Mouse (Mus musculus): ENCODE results near the gene Srpk2. TPM values are rescaled to one million over a fixed set of nuclear protein-coding genes. Genes with fewer than 3 reads are reported as not detected.

Srpk2 gene
- polyA plus RNA-seq, 1 experiment: 22.8 TPM

DNA sequence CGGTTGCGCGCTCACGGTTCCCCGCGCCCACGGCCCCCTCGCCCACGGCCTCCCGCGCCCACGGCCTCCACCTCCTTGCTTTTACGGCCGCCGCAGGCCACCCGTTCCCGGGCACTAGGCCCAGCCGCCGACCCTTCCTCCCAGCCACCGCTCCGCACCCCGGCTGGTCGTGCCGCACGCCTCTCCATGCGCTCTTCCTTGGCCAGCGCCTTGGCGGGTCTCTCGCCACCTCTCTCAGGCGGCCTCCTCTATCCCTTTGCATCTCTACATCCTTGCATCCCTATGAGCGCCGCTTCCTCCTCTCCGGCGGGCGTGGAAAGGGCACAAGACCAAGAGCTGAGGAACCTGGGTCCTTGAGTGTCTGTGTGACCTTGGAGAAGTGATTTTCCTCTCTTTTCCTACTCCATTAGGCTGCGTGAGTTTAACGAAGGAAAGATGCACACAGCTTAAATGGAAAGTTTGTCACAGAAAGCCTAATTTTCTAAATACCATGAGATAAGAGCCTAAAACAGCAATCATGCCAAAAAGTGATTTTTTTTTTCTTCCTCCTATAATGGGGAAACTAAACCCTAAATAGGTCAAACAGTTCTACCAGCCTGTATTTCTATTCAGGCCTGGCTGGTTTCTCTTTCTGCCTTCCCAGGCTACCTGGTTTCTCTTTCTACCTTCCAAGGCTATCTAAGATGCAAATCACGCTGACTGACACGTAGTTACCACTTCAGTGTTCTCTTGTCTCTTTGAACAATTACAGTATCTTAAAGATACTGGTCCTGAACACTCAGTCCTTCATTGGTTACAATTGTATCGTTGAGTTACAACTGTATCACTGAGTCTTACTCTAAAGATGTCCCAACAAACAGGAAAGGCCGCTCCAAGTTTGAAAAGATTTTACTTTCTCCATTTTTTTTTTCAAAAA is 8.0 kb downstream of the Srpk2 start:
- WGBS: 15% methylated on average over 35 of the region's 41 CpGs
- TF ChIP-seq POLR2A (IDR thresholded peaks at IDR 0.05; ENCODE audit: borderline replicate concordance, control insufficient read depth, low read depth, low read length) (no peak), CTCF (IDR thresholded peaks at IDR 0.05; ENCODE audit: control insufficient read depth, insufficient read depth, low read length) (no peak)
- no peaks in the 10 kb centered on the region for H3K4me1 ChIP-seq (ENCODE audit: control insufficient read depth, insufficient read depth, low read length)

DNA sequence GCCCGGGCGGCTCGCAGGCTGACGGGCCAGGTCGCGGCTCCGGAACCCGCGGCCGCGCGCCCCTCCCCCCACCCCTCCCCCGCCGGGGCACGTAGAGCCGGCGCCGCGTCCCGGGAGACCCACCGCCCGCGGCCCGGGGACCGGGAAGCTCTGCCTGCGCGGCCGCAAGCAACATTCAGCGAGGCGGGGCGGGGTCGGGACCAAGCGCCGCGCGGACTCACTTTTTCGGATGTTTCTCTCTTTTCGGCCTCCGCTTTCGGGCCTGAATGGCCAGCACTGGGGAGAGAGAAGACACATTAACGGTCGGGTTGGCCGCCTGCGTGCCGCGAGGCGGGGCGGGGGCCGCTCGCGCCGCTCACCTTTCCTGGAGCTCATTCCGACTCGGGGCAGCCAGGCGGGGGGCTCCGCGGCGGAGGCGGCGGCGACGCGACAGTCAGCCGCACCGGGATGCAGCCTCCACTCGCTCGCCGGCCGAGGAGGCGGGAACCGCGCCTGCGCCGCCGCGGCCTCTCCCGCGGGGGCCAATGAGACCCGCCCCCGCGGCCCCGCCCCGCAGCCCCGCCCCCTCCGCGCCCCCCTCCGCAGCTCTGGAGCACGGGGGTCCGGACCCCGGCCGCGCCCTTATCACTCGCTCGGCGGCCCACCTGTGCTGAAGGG is 8.8 kb downstream of the Srpk2 start:
- under 1% methylated on average over 80 of the region's 95 CpGs for WGBS
- Histone ChIP-seq H3K4me1 (ENCODE audit: control insufficient read depth, insufficient read depth, low read length) (no peaks in the 10 kb centered on the region), H3K4me3 (replicated peaks; ENCODE audit: control insufficient read depth, low read depth, low read length) (peak overlapping the region; percentile 62), H3K27ac (ENCODE audit: control insufficient read depth, insufficient read depth, low read depth, low read length, poor library complexity) (no peak overlapping the region)
- TF ChIP-seq POLR2A (IDR thresholded peaks at IDR 0.05; ENCODE audit: borderline replicate concordance, control insufficient read depth, low read depth, low read length) (no peak), CTCF (IDR thresholded peaks at IDR 0.05; ENCODE audit: control insufficient read depth, insufficient read depth, low read length) (no peak)

More for the DNA sequence above, 8.0 kb downstream of the Srpk2 start:
- no peak overlapping the region for H3K27ac ChIP-seq (ENCODE audit: control insufficient read depth, insufficient read depth, low read depth, low read length, poor library complexity)
- H3K4me3 ChIP-seq (replicated peaks; ENCODE audit: control insufficient read depth, low read depth, low read length): peak overlapping the region; percentile 4

DNA sequence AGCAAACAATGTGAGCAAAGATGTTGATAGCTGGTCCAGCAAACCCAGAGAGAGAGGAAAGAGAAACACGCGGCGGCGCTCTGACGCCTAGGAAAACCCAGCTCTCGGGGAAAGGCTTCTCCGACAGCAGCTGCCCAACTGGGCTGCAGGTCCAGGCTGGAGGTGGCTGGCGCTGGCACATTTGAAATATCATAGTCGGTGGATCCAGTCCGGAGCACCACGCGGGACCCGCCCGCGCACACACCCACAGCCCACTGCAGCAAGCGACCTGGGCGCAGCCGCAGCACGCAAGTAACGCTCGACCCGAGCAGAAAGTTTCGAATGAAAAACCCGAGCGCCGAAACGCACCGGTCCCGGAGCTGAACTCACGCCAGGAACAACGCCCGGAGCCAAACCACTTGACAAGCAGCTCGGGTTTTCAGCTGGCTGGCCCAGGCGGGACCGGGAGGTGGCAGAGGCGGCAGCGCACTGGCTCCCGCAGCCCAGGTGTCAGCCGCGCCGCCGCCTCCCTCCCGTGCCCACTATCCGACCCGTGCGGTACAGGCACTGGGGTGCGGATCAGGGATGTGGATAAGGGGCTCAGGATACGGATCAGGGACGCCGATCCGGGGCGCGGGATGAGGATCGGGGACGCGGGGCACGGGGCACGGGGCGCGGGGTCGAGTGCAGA is 9.5 kb downstream of the Srpk2 start:
- TF ChIP-seq CTCF (IDR thresholded peaks at IDR 0.05; ENCODE audit: control insufficient read depth, insufficient read depth, low read length) (no peak), POLR2A (IDR thresholded peaks at IDR 0.05; ENCODE audit: borderline replicate concordance, control insufficient read depth, low read depth, low read length) (no peak)
- H3K4me3 ChIP-seq (replicated peaks; ENCODE audit: control insufficient read depth, low read depth, low read length): peak overlapping the region; percentile 69
- WGBS: 1% methylated on average over 61 of the region's 61 CpGs
- H3K27ac ChIP-seq (ENCODE audit: control insufficient read depth, insufficient read depth, low read depth, low read length, poor library complexity): no peak overlapping the region
- no peaks in the 10 kb centered on the region for H3K4me1 ChIP-seq (ENCODE audit: control insufficient read depth, insufficient read depth, low read length)

DNA sequence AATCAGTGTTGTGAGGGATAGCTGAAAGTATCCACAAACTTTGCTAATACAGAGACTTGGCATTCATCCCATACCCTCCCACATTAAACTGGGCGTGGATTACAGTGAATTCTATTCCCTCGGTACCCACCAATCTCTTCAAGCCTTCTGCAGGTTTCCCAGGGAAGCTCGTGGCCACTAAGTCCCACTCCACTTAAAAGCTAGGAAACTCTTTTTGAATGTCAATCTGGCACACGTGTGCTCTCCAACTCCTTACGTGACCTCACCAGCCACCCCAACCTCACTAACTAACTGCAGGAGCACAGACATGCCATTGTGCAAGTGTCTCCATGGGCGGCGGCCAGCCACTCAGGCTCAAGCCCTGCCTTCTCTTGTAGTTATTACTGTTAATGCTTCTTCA is 12.3 kb downstream of the Srpk2 start:
- Histone ChIP-seq H3K27ac (ENCODE audit: control insufficient read depth, insufficient read depth, low read depth, low read length, poor library complexity) (no peak overlapping the region), H3K4me3 (replicated peaks; ENCODE audit: control insufficient read depth, low read depth, low read length) (no peak overlapping the region), H3K4me1 (ENCODE audit: control insufficient read depth, insufficient read depth, low read length) (no peaks in the 10 kb centered on the region)
- TF ChIP-seq POLR2A (IDR thresholded peaks at IDR 0.05; ENCODE audit: borderline replicate concordance, control insufficient read depth, low read depth, low read length) (no peak), CTCF (IDR thresholded peaks at IDR 0.05; ENCODE audit: control insufficient read depth, insufficient read depth, low read length) (no peak)
- 60% methylated on average over 7 of the region's 7 CpGs for WGBS

DNA sequence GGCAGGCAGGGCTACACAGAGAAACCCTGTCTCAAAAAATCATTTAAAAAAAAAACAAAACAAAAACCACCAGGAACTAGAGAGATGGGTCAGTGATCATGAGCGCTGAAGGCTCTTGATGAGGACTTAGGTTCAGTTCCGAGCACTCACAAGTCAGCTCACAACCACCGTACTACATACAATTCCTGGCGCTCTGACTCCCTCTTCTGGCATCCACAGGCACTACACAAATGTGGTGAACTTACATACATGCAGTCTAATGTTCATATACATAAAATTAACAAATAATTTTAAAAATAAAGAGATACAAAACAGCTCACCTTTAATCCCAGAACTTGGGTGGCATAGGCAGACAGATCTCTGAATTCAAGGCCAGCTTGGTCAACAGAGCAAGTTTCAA is 13.5 kb downstream of the Srpk2 start:
- Histone ChIP-seq H3K4me3 (replicated peaks; ENCODE audit: control insufficient read depth, low read depth, low read length) (no peak overlapping the region), H3K27ac (ENCODE audit: control insufficient read depth, insufficient read depth, low read depth, low read length, poor library complexity) (no peak overlapping the region), H3K4me1 (ENCODE audit: control insufficient read depth, insufficient read depth, low read length) (no peaks in the 10 kb centered on the region; the same call in 1 of the 2 replicates)
- TF ChIP-seq CTCF (IDR thresholded peaks at IDR 0.05; ENCODE audit: control insufficient read depth, insufficient read depth, low read length) (no peak), POLR2A (IDR thresholded peaks at IDR 0.05; ENCODE audit: borderline replicate concordance, control insufficient read depth, low read depth, low read length) (no peak)
- WGBS: 82% methylated on average over 4 of the region's 4 CpGs

DNA sequence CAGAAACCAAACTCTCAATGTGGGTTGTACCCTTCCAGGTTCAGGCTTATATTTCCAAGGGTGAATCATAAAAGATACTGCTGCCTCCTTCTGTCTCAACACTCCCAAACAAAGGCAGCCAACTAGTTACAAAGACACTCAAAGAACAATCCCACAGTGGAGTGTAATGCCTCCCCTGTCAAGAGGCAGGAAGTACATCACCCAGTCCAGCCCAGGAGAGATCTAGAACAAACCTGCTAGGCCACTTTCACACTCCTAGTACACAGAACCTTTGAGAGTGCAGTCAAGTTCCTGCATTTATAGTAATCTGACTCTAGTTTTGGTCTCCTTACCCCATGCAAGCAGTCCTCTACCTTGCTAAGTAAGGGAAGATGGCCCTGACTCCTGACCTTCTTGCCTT is 18.5 kb downstream of the Srpk2 start:
- no peak for TF ChIP-seq POLR2A (IDR thresholded peaks at IDR 0.05; ENCODE audit: borderline replicate concordance, control insufficient read depth, low read depth, low read length)
- TF ChIP-seq CTCF (IDR thresholded peaks at IDR 0.05; ENCODE audit: control insufficient read depth, insufficient read depth, low read length): no peak
- H3K4me1 ChIP-seq (ENCODE audit: control insufficient read depth, insufficient read depth, low read length): peaks cover 1% of the 10 kb centered on the region; the same call in 1 of the 2 replicates
- no peak overlapping the region for H3K4me3 ChIP-seq (replicated peaks; ENCODE audit: control insufficient read depth, low read depth, low read length)
- H3K27ac ChIP-seq (ENCODE audit: control insufficient read depth, insufficient read depth, low read depth, low read length, poor library complexity): no peak overlapping the region

DNA sequence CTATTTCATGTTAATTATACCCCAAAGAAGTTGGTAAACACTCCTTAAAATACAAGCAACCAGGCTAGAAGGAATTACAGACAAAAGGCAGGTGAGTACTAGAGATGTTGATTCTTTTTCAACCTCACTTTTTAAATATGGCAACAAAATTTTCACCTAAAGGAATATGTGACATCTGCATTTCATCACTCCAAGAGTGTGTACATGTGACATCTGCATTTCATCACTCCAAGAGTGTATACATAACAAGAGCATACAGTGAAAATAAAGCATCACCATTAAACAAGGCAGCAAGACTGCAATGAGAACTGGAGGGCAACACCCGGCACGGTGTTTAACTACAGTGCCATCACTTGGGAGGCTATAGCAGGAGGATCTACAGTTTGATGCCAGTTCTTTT is 23.2 kb downstream of the Srpk2 start:
- H3K27ac ChIP-seq (ENCODE audit: control insufficient read depth, insufficient read depth, low read depth, low read length, poor library complexity): no peak overlapping the region
- H3K4me1 ChIP-seq (ENCODE audit: control insufficient read depth, insufficient read depth, low read length): peaks cover 3% of the 10 kb centered on the region
- TF ChIP-seq POLR2A (IDR thresholded peaks at IDR 0.05; ENCODE audit: borderline replicate concordance, control insufficient read depth, low read depth, low read length) (no peak), CTCF (IDR thresholded peaks at IDR 0.05; ENCODE audit: control insufficient read depth, insufficient read depth, low read length) (no peak)
- no peak overlapping the region for H3K4me3 ChIP-seq (replicated peaks; ENCODE audit: control insufficient read depth, low read depth, low read length)
- WGBS: 87% methylated on average over 2 of the region's 2 CpGs

DNA sequence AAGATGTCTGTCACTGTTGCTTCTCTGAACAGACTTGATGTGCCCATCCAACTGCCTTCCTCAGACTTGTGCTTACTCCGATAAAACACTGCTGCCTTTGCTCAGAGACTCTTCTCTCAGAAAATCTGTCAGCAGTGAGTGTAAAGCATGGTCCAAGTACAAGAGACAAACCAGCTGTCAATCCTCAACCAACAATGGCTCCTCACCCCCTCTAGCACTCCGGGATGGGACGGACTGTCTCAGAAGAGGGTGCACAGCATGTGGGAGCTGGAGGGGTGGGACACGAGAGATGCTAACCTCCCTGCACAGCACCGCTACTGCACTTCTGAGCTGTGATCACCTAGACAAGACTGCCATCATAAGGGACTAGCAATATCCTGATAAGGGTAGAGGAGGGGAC is 26.4 kb downstream of the Srpk2 start:
- WGBS: 87% methylated on average over 5 of the region's 5 CpGs
- Histone ChIP-seq H3K4me1 (ENCODE audit: control insufficient read depth, insufficient read depth, low read length) (peaks cover 3% of the 10 kb centered on the region), H3K27ac (ENCODE audit: control insufficient read depth, insufficient read depth, low read depth, low read length, poor library complexity) (no peak overlapping the region), H3K4me3 (replicated peaks; ENCODE audit: control insufficient read depth, low read depth, low read length) (no peak overlapping the region)
- TF ChIP-seq POLR2A (IDR thresholded peaks at IDR 0.05; ENCODE audit: borderline replicate concordance, control insufficient read depth, low read depth, low read length): no peak
- TF ChIP-seq CTCF (IDR thresholded peaks at IDR 0.05; ENCODE audit: control insufficient read depth, insufficient read depth, low read length): no peak
